Comparison of ENCODE assay signal across 18 mouse cellular contexts in the genomic region with DNA sequence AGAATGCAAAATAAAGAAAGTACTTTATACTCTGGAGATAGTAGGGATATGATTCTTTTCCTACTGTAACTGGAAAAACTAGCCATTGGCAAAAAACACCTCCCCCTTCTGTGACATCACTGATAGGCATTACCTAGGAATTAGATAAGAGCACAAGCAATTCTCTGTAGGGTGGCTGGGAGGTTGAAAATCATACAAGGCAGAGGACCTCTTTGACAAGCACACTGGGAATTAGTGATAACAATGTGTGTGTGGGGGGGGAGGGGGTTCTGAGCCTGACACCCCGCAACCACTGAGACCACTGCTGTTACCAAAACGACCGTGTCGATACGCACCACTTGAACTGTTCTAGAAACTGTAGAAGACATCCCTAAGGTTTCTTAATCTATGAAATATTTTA.
"Had no signal": no experiment of that assay in that cellular context is flagged by ENCODE, and none has a peak within 500 bp of the region (broad histone marks: within the 10 kb centered on the region; RNA-seq: fewer than 3 reads in every experiment).

No protein-coding gene starts in this region.

- H3K4me1 ChIP-seq: limb, embryonic 12.5 days had no signal

- H3K9ac ChIP-seq: kidney, embryonic 15.5 days; limb, embryonic 12.5 days; limb, embryonic 15.5 days; lung, embryonic 14.5 days had no signal

- H3K4me3 ChIP-seq: kidney, embryonic 15.5 days; limb, embryonic 12.5 days; limb, embryonic 15.5 days; megakaryocyte, embryonic 14.5 days had no signal

- H3K4me2 ChIP-seq: kidney, embryonic 15.5 days; limb, embryonic 12.5 days; limb, embryonic 15.5 days; lung, embryonic 14.5 days; midbrain, embryonic 11.5 days had no signal

- DNase-seq: kidney, adult 11 months; kidney, adult 8-10 months; kidney, postnatal 10 days; kidney, postnatal 36 days; left cerebral cortex, postnatal 4 days; lung, embryonic 14.5 days; midbrain, embryonic 14.5 days; thymus, adult 2 months; thymus, postnatal 14 days; thymus, postnatal 4 days had no signal

- ATAC-seq: lung, postnatal 0 days had no signal

- H3K9me3 ChIP-seq: kidney, embryonic 15.5 days; limb, embryonic 12.5 days; limb, embryonic 15.5 days; megakaryocyte, embryonic 14.5 days had no signal

- H3K27me3 ChIP-seq: kidney, embryonic 15.5 days; limb, embryonic 12.5 days; limb, embryonic 15.5 days; megakaryocyte, embryonic 14.5 days had no signal

- H3K27ac ChIP-seq: kidney, embryonic 15.5 days; limb, embryonic 12.5 days; limb, embryonic 15.5 days; macrophage; stomach, postnatal 0 days had no signal
